Mouse (Mus musculus) bone marrow macrophage, adult 2 months (primary cell): ENCODE data around the gene Igsf21.

Source experiments
- CTCF ChIP-seq: IDR thresholded peaks from 2 replicates; pipeline ENCODE4 v1.5.1; 2012; ENCODE audit warnings: low read depth, mild to moderate bottlenecking, low read length, moderate library complexity
- POLR2A ChIP-seq: IDR thresholded peaks from 2 replicates; pipeline ENCODE4 v1.6.1; 2012; ENCODE audit warnings: mild to moderate bottlenecking, low read depth, low read length, borderline replicate concordance

DNA sequence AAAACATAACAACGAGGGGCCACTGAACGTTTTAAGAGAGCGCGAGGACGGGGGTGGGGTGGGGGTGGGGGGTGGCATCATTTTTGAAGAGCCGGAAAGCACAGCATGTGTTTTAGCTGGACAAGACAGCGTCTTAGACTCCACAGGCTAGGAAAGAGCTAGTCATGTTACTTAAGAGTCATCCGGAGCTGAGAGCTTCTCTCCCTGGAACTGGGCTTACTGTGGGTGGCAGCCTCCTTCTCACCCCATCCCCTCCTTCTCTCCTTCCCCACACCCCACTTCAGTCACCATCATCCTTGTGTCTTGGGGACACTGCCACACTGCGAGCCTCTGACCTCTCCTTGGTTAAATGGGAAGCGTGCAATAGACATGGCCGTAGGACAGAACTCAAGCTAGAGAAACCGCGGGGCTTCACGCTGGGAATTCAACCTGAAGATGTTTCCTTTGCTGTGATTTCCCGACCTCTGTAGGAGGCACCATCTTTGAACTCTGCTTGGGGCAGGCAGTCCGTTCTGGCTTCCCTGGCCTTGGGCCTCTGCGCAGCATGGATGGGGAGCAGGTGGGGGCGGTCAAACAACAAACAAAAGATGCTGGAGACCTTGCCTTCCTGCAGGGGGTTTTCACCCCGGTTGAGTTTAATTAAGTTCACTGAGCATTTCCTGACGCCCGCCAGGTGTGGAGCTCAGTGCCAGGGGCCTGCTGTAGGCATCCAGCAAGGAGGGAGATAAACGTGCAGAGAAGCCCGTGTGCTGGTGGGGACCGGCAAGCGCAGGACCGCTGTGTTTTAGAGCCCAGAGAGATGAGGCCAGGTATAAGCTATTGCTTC lies 207.8 kb downstream of the Igsf21 start:
- TF ChIP-seq CTCF = no peak
- TF ChIP-seq POLR2A = no peak
